Mouse (Mus musculus) small intestine, adult 2 months (tissue): ENCODE measurements around the gene Mypn. TPM values are rescaled to one million over a fixed set of nuclear protein-coding genes. Genes with fewer than 3 reads are reported as not detected.

Source experiments
- H3K27ac ChIP-seq: fragments of 200-500 bp; 2 replicates; pipeline ENCODE4 v1.5.1; 2012; ENCODE audit warnings: low read depth, low read length, control low read depth, inconsistent platforms; ENCODE audit not compliant: insufficient read depth
- H3K27me3 ChIP-seq: fragments of 200-500 bp; 2 replicates; pipeline ENCODE4 v1.6.1; 2012; ENCODE audit warnings: mild to moderate bottlenecking, moderate library complexity, low read length, inconsistent platforms; ENCODE audit not compliant: control insufficient read depth, insufficient read depth
- H3K36me3 ChIP-seq: fragments of 200-500 bp; 2 replicates; pipeline ENCODE4 v1.6.1; 2012; ENCODE audit warnings: mild to moderate bottlenecking, low read length, control low read depth, inconsistent platforms; ENCODE audit not compliant: control insufficient read depth, insufficient read depth
- H3K4me1 ChIP-seq: fragments of 200-500 bp; 2 replicates; pipeline ENCODE4 v1.6.1; 2012; ENCODE audit warnings: low read length, inconsistent platforms, mixed read lengths; ENCODE audit not compliant: control insufficient read depth, insufficient read depth, insufficient read length
- H3K4me3 ChIP-seq: fragments of 200-500 bp; 2 replicates; pipeline ENCODE4 v1.5.1; 2012; ENCODE audit warnings: low read depth, mild to moderate bottlenecking, control low read depth, inconsistent platforms, low read length, moderate library complexity
- CTCF ChIP-seq: fragments of 200-500 bp; IDR thresholded peaks from 2 replicates; pipeline ENCODE4 v1.5.1; 2012; ENCODE audit warnings: low read depth, mild to moderate bottlenecking, control low read depth, inconsistent platforms, low read length, moderate library complexity, mixed read lengths; ENCODE audit not compliant: insufficient replicate concordance, insufficient read length; ENCODE audit errors: extremely low read depth
- POLR2A ChIP-seq: fragments of 200-500 bp; IDR thresholded peaks from 2 replicates; pipeline ENCODE4 v1.6.1; 2012; ENCODE audit warnings: low read depth, mild to moderate bottlenecking, control low read depth, inconsistent platforms, low read length, moderate library complexity
- WGBS: fragments of 180-500 bp; shearing (Covaris S2); methylation state at CpG from one replicate; pipeline ENCODE4 v1.1.7; 2018; 5-methylcytosine and 5-hydroxymethylcytosine counted together
- polyA plus RNA-seq: library from polyadenylated mRNA; depleted of rRNA; stranded (reverse); fragments of >200 nt; gene quantifications from 2 replicates; pipeline ENCODE4 v1.2.3, GENCODE M21; 2012; rRNA removed

Gene Mypn
- polyA plus RNA-seq, 1 experiment = 0.05 TPM

DNA sequence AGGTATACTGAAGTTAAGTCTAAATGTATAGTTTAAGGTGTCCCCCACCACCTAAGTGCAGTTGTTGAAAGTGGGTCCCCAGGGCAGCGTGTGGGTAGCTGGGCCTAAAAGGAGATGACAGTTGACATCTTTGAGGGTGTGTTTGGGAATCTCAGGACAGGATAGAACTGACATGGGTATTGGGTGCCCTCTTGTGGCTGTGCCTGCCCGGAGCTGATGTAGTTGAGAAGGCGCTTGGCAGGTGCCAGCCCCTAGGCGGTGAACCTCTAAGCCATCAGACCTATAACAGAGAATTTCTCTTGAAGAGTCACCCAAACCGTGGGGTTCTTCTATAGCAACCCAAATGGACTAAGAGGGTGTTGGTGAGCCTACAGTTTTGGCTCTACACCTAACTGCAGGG is 137.8 kb downstream of the Mypn start:
- Histone ChIP-seq H3K36me3 (no peaks in the 10 kb centered on the region; the same call in 1 of the 2 replicates), H3K27me3 (no peaks in the 10 kb centered on the region), H3K4me3 (peak overlapping the region; percentile 6; the same call in 1 of the 2 replicates), H3K27ac (peak overlapping the region; percentile 53; the same call in 1 of the 2 replicates), H3K4me1 (peaks cover 16% of the 10 kb centered on the region; the same call in 1 of the 2 replicates)
- TF ChIP-seq CTCF = peak; percentile 95
- no peak for TF ChIP-seq POLR2A
- WGBS = 11% methylated on average over 5 of the region's 5 CpGs

Other genes starting within 250 kb of the Mypn start
- 1.1 TPM in 2 replicates for gene Rufy2, start 223.7 kb downstream of the Mypn start, polyA plus RNA-seq
- 2.7 and 9.4 TPM in 2 replicates for gene Hnrnph3, start 179.7 kb downstream of the Mypn start, polyA plus RNA-seq
- gene Pbld2, start 179.6 kb downstream of the Mypn start, polyA plus RNA-seq = 21.8 and 34.1 TPM in 2 replicates
- gene Pbld1, start 143.8 kb downstream of the Mypn start, polyA plus RNA-seq = 4.7 and 6.7 TPM in 2 replicates
- 0.08 TPM in 1 of 2 replicates, not detected in the other for gene Atoh7, start 104.3 kb downstream of the Mypn start, polyA plus RNA-seq
- gene Herc4, start 39.9 kb upstream of the Mypn start, polyA plus RNA-seq = 6.0 and 7.2 TPM in 2 replicates
- gene Sirt1, start 177.8 kb upstream of the Mypn start, polyA plus RNA-seq = 1.7 and 4.6 TPM in 2 replicates
- 0.15 and 0.22 TPM in 2 replicates for gene Dnajc12, start 178.5 kb upstream of the Mypn start, polyA plus RNA-seq
- gene Gm7075, start 217.8 kb upstream of the Mypn start, polyA plus RNA-seq = not detected in 2 replicates
- 0.06 and 0.14 TPM in 2 replicates for gene Ctnna3, start 226.1 kb upstream of the Mypn start, polyA plus RNA-seq